12 mouse cellular contexts compared by ENCODE assay signal in the genomic region with DNA sequence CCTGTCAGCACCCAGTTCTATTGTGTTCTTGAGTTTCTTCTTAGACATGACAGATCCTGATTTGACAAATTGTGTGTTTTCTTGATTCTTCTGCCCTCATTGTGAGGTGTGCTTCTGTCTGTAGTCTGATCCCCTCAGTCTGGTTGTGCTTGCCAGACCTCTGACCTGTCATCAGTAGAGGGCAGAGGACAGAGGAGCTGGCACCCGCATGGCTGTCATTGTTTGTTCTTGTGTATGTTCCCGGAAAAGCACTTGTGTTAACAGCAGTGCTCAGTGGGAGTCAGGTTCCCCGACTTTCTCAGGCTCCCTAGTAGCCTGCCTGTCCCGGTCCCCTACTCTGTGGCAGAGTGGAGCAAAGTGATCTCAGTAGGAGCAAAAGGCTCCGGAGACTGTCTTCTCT. TPM values are rescaled to one million over a fixed set of nuclear protein-coding genes. Genes with fewer than 3 reads are reported as not detected.
DNase-seq lines count a peak whose midpoint lies in the region; ATAC-seq and TF ChIP-seq lines count a peak whose summit lies in the region.
"Had no signal": no experiment of that assay in that cellular context is flagged by ENCODE, and none has a peak within 500 bp of the region (broad histone marks: within the 10 kb centered on the region; RNA-seq: fewer than 3 reads in every experiment).

No protein-coding gene starts in this region.

- H3K27ac ChIP-seq in kidney, adult 2 months (ENCODE audit: insufficient read depth, low read depth, low read length) = 0 out of 2 replicates have a peak overlapping the region, but pooled peaks have one; percentile 2
- peak overlapping the region; percentile 39; the same call in 1 of the 2 replicates for H3K27ac ChIP-seq in kidney, embryonic 15.5 days
- no peak overlapping the region for H3K27ac ChIP-seq in liver, embryonic 12.5 days
- no peak overlapping the region for H3K27ac ChIP-seq in forebrain, embryonic 16.5 days (ENCODE audit: low read length)
- H3K27ac ChIP-seq in stomach, postnatal 0 days (replicated peaks) = no peak overlapping the region
- H3K27ac ChIP-seq: macrophage had no signal

- H3K27me3 ChIP-seq in kidney, adult 2 months (replicated peaks; ENCODE audit: control insufficient read depth, insufficient read depth, low read length) = no peaks in the 10 kb centered on the region
- no peaks in the 10 kb centered on the region for H3K27me3 ChIP-seq in kidney, embryonic 15.5 days
- H3K27me3 ChIP-seq in liver, embryonic 12.5 days (replicated peaks) = no peaks in the 10 kb centered on the region
- no peaks in the 10 kb centered on the region for H3K27me3 ChIP-seq in forebrain, embryonic 16.5 days (replicated peaks; ENCODE audit: control insufficient read depth, insufficient read depth, low read length)
- H3K27me3 ChIP-seq in stomach, postnatal 0 days (ENCODE audit: control insufficient read depth, insufficient read depth, low read length) = no peaks in the 10 kb centered on the region

- no peak for TF ChIP-seq CTCF in kidney, adult 2 months (conservative IDR thresholded peaks at IDR 0.05; ENCODE audit: insufficient read depth, insufficient read length, low read depth, low read length)
- no peak for TF ChIP-seq CTCF in stomach, postnatal 0 days (IDR thresholded peaks at IDR 0.05; ENCODE audit: low read depth)

- ATAC-seq in kidney, embryonic 15.5 days (replicated peaks; ENCODE audit: low FRiP score) = no peak
- peak; percentile 45; the same call in 1 of the 2 replicates for ATAC-seq in liver, embryonic 12.5 days
- no peak for ATAC-seq in forebrain, embryonic 16.5 days
- ATAC-seq in stomach, postnatal 0 days (ENCODE audit: low FRiP score, low TSS enrichment) = no peak
- ATAC-seq: midbrain, embryonic 16.5 days had no signal

- H3K9ac ChIP-seq in kidney, embryonic 15.5 days = no peak overlapping the region
- no peak overlapping the region for H3K9ac ChIP-seq in liver, embryonic 12.5 days
- H3K9ac ChIP-seq in forebrain, embryonic 16.5 days (replicated peaks; ENCODE audit: low read depth, low read length) = no peak overlapping the region
- H3K9ac ChIP-seq in stomach, postnatal 0 days (ENCODE audit: low read length) = no peak overlapping the region

- H3K9me3 ChIP-seq in kidney, embryonic 15.5 days (replicated peaks) = no peaks in the 10 kb centered on the region
- no peaks in the 10 kb centered on the region for H3K9me3 ChIP-seq in liver, embryonic 12.5 days (replicated peaks)
- no peaks in the 10 kb centered on the region for H3K9me3 ChIP-seq in forebrain, embryonic 16.5 days (ENCODE audit: control insufficient read depth, low read length)
- H3K9me3 ChIP-seq in stomach, postnatal 0 days (ENCODE audit: control insufficient read depth, low read length) = no peaks in the 10 kb centered on the region

- 37% methylated on average over 5 of the region's 5 CpGs for WGBS in kidney, adult 2 months
- WGBS in kidney, embryonic 15.5 days = 31% methylated on average over 5 of the region's 5 CpGs
- WGBS in liver, embryonic 12.5 days (ENCODE audit: insufficient replicate concordance) = 64% methylated on average over 5 of the region's 5 CpGs
- WGBS in forebrain, embryonic 16.5 days = 56% methylated on average over 5 of the region's 5 CpGs
- 41% methylated on average over 5 of the region's 5 CpGs for WGBS in stomach, postnatal 0 days

- no peak for TF ChIP-seq POLR2A in kidney, adult 2 months (IDR thresholded peaks at IDR 0.05; ENCODE audit: low read depth, low read length)

- DNase-seq in kidney, adult 2 months = peak; percentile 65
- no peak for DNase-seq in kidney, adult 8-10 months
- peak; percentile 36 for DNase-seq in retina, postnatal 1 day
- DNase-seq in stomach, postnatal 0 days (ENCODE audit: low spot score) = no peak
- DNase-seq: adrenal gland, postnatal 36 days; cerebellum, adult 11 months had no signal

- peaks cover 7% of the 10 kb centered on the region; the same call in 1 of the 2 replicates for H3K4me1 ChIP-seq in kidney, adult 2 months (ENCODE audit: control insufficient read depth, insufficient read depth, low read length)
- H3K4me1 ChIP-seq in kidney, embryonic 15.5 days = peaks cover 37% of the 10 kb centered on the region
- H3K4me1 ChIP-seq in liver, embryonic 12.5 days = peaks cover 15% of the 10 kb centered on the region
- H3K4me1 ChIP-seq in forebrain, embryonic 16.5 days (replicated peaks; ENCODE audit: control insufficient read depth, insufficient read depth, low read length) = no peaks in the 10 kb centered on the region
- 0 out of 2 replicates have a peak, but pooled peaks cover 2% of the 10 kb centered on the region for H3K4me1 ChIP-seq in stomach, postnatal 0 days (replicated peaks; ENCODE audit: control insufficient read depth, insufficient read depth)

- H3K4me2 ChIP-seq in kidney, embryonic 15.5 days = no peak overlapping the region
- no peak overlapping the region for H3K4me2 ChIP-seq in liver, embryonic 12.5 days
- no peak overlapping the region for H3K4me2 ChIP-seq in forebrain, embryonic 16.5 days (ENCODE audit: low read length)
- no peak overlapping the region for H3K4me2 ChIP-seq in stomach, postnatal 0 days (replicated peaks; ENCODE audit: low read depth)

- no peaks in the 10 kb centered on the region for H3K36me3 ChIP-seq in kidney, adult 2 months (ENCODE audit: control insufficient read depth, insufficient read depth, low read length)
- peaks cover 6% of the 10 kb centered on the region for H3K36me3 ChIP-seq in kidney, embryonic 15.5 days
- H3K36me3 ChIP-seq in liver, embryonic 12.5 days = peaks cover 6% of the 10 kb centered on the region
- no peaks in the 10 kb centered on the region for H3K36me3 ChIP-seq in forebrain, embryonic 16.5 days (ENCODE audit: control insufficient read depth, insufficient read depth)
- H3K36me3 ChIP-seq in stomach, postnatal 0 days (ENCODE audit: control insufficient read depth, insufficient read depth, low read length) = no peaks in the 10 kb centered on the region

- H3K4me3 ChIP-seq in kidney, adult 2 months (ENCODE audit: insufficient read depth, low read depth, low read length) = no peak overlapping the region
- H3K4me3 ChIP-seq in kidney, embryonic 15.5 days (replicated peaks) = no peak overlapping the region
- H3K4me3 ChIP-seq in liver, embryonic 12.5 days = no peak overlapping the region
- no peak overlapping the region for H3K4me3 ChIP-seq in forebrain, embryonic 16.5 days (replicated peaks; ENCODE audit: low read length)
- H3K4me3 ChIP-seq in stomach, postnatal 0 days (ENCODE audit: low read depth, low read length) = no peak overlapping the region
- H3K4me3 ChIP-seq: erythroblast, embryonic 14.5 days had no signal

- no peak for TF ChIP-seq EP300 in stomach, postnatal 0 days (optimal IDR thresholded peaks at IDR 0.05)

RNA-seq across cellular contexts. Expression of a gene that starts 42.2 kb away (rescaled TPM):
- 18.5 and 32.0 TPM in 2 replicates for polyA plus RNA-seq in kidney, adult 2 months (2012; rRNA removed)
- 4.5 and 6.3 TPM in 2 replicates for polyA plus RNA-seq in kidney, embryonic 15.5 days (2015; fragmentation: Nextera tagmentation; extraction: Ambion mirVana)
- 1.1 and 1.6 TPM in 2 replicates for polyA plus RNA-seq in liver, embryonic 12.5 days (2016; fragmentation: Nextera tagmentation; extraction: Ambion mirVana)
- polyA plus RNA-seq in forebrain, embryonic 16.5 days (2015; fragmentation: Nextera tagmentation; extraction: Ambion mirVana) = 1.0 and 1.8 TPM in 2 replicates
- 1.4 and 1.9 TPM in 2 replicates for polyA plus RNA-seq in stomach, postnatal 0 days (2015; fragmentation: Nextera tagmentation; extraction: Ambion mirVana)

Comparison
In these comparisons a context has a peak if more than half of its experiments do, and no peak if none do; other contexts are left out.
1. DNase-seq: peak in kidney, adult 2 months (single experiment) and retina, postnatal 1 day (single experiment); none in kidney, adult 8-10 months (0 of 2) and stomach, postnatal 0 days (single experiment).
2. H3K27ac ChIP-seq: peak in kidney, adult 2 months (single experiment) and kidney, embryonic 15.5 days (single experiment); none in liver, embryonic 12.5 days (single experiment), forebrain, embryonic 16.5 days (single experiment) and stomach, postnatal 0 days (single experiment).